Mouse (Mus musculus) urinary bladder, adult 18-20 months (tissue): ENCODE measurements around the gene Prss53.

Experiments used
- DNase-seq, 2 experiments: peaks; one replicate each; pipeline ENCODE4 v3.0.0; 2022; ENCODE audit warnings: low spot score in 2 of 2, mixed read lengths in 2 of 2

Gene Prss53

GRCm38 (mm10) chr7:127890798-127891197, at the start of gene Prss53:
Gene Prss53, minus strand, starts transcription at chr7:127890970.
- DNase-seq = no peak

GRCm38 (mm10) chr7:127936216-127936884, 45.6 kb upstream of the Prss53 start:
- no peak for DNase-seq

- no peak for DNase-seq
These were observed 45.0 kb upstream of the Prss53 start for GRCm38 (mm10) chr7:127935748-127936159.

- DNase-seq = peak; percentile 92 to 94
These were observed 44.4 kb upstream of the Prss53 start for GRCm38 (mm10) chr7:127935028-127935722.

- DNase-seq = no peak
These were observed 43.3 kb upstream of the Prss53 start for GRCm38 (mm10) chr7:127934075-127934474.

GRCm38 (mm10) chr7:127932273-127933031, 41.7 kb upstream of the Prss53 start:
- peak in 1 of 2 experiments; percentile 44 for DNase-seq

GRCm38 (mm10) chr7:127931351-127932135, 40.8 kb upstream of the Prss53 start:
- DNase-seq = peak in 1 of 2 experiments; percentile 50

- no peak for DNase-seq
These were observed 39.9 kb upstream of the Prss53 start for GRCm38 (mm10) chr7:127930636-127931035.

GRCm38 (mm10) chr7:127929923-127930322, 39.2 kb upstream of the Prss53 start, which contains the start of gene Prss8:
Gene Prss8, minus strand, starts transcription at chr7:127930104.
- peak in 1 of 2 experiments; percentile 75 for DNase-seq

GRCm38 (mm10) chr7:127928596-127928995, 37.8 kb upstream of the Prss53 start:
- DNase-seq = no peak

GRCm38 (mm10) chr7:127927726-127928125, 37.0 kb upstream of the Prss53 start:
- DNase-seq = no peak

- DNase-seq = no peak
These were observed 36.1 kb upstream of the Prss53 start for GRCm38 (mm10) chr7:127926846-127927245.

- DNase-seq = no peak
These were observed 35.3 kb upstream of the Prss53 start for GRCm38 (mm10) chr7:127926066-127926465.

- peak in 1 of 2 experiments; percentile 47 for DNase-seq
These were observed 34.5 kb upstream of the Prss53 start for GRCm38 (mm10) chr7:127925252-127925651.

- DNase-seq = no peak
These were observed 32.9 kb upstream of the Prss53 start for GRCm38 (mm10) chr7:127923714-127924113.

GRCm38 (mm10) chr7:127922451-127923275, 31.9 kb upstream of the Prss53 start:
- no peak for DNase-seq

GRCm38 (mm10) chr7:127921516-127921915, 30.7 kb upstream of the Prss53 start:
- DNase-seq = no peak

GRCm38 (mm10) chr7:127919290-127919689, 28.5 kb upstream of the Prss53 start:
- DNase-seq = no peak

GRCm38 (mm10) chr7:127918203-127918602, 27.4 kb upstream of the Prss53 start:
- DNase-seq = no peak

- DNase-seq = no peak
These were observed 24.5 kb upstream of the Prss53 start for GRCm38 (mm10) chr7:127915293-127915692.

GRCm38 (mm10) chr7:127912938-127913337, 22.2 kb upstream of the Prss53 start:
- no peak for DNase-seq
